Mouse (Mus musculus): ENCODE results near the gene Atp1a1.

DNA sequence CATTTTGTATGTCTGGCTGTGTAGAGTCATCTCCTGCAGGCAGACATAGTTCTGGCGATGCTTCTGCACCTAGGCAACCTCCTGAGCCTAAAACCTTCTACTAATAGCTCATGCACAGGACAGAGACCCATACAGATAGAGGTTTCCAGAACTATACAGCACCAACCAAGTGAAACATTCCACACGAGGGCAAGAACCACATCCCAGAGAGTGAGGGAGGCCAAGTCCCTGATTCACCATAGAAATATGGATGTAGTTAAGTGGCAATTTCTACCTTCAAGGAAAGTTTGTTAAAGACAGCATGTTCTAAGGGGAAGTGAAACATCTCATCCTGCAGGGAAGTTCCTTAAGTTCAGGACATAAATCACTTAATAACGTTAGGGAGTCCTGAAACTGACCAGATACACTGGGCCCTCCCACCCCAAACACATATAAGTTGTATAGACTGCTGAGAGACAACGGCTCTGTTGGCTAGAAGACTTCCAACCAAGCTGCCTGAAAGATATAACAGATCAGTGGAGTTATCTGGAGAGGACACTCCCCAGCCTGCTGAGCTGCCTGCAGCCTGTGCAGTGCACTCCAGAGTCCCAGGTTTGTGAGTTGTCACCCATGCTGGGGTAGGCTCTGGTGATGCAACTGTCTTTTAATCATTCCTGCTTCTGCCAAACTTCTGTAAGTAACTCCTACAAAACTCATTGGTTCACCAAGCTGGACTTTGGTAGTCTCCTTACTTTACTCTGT lies 39.7 kb upstream of the Atp1a1 start:
- TF ChIP-seq CTCF (IDR thresholded peaks at IDR 0.05; ENCODE audit: low read depth, low read length) (no peak), POLR2A (IDR thresholded peaks at IDR 0.05; ENCODE audit: extremely low read depth, insufficient read depth, low read length) (no peak)

Measured in liver, adult 2 months (tissue).